Mouse (Mus musculus) liver, embryonic 14.5 days (tissue): ENCODE results near the gene Yipf3. TPM values are rescaled to one million over a fixed set of nuclear protein-coding genes. Genes with fewer than 3 reads are reported as not detected.

Source experiments
- ATAC-seq: fragments of 200-750 bp; cut with Nextera tagmentation; 2 replicates; pipeline ENCODE4 v1.8.0; 2017; ENCODE audit warnings: moderate number of reproducible peaks, mild to moderate bottlenecking, moderate library complexity; ENCODE audit not compliant: insufficient read depth
- DNase-seq, 3 experiments: peaks; one replicate each; pipeline ENCODE4 v3.0.0-alpha.2; 2012 to 2013; ENCODE audit warnings: low read depth in 3 of 3, low spot score in 3 of 3
- H3K27ac ChIP-seq: fragments of 300-500 bp; sonication (generic); 2 replicates; pipeline ENCODE4 v1.5.1; 2014; ENCODE audit warnings: moderate library complexity, mild to moderate bottlenecking, control low read depth, inconsistent platforms
- H3K27me3 ChIP-seq: fragments of 300-500 bp; sonication (generic); 2 replicates; pipeline ENCODE4 v1.6.1; 2014; ENCODE audit warnings: mild to moderate bottlenecking, low read length, moderate library complexity; ENCODE audit not compliant: control insufficient read depth, insufficient read depth
- H3K36me3 ChIP-seq: fragments of 300-500 bp; sonication (generic); replicated peaks from 2 replicates; pipeline ENCODE4 v1.6.1; 2014; ENCODE audit warnings: low read depth; ENCODE audit not compliant: control insufficient read depth, insufficient read depth
- H3K4me1 ChIP-seq, 2 experiments: fragments of 200-500 bp in 1 of 2; fragments of 300-500 bp in 1 of 2; sonication (generic) in 1 of 2; replicated peaks; 2 replicates each; pipeline ENCODE4 v1.6.1; 2012 to 2014; ENCODE audit warnings: antibody characterized with exemption in 1 of 2, inconsistent platforms in 1 of 2, low read length in 1 of 2; ENCODE audit not compliant: control insufficient read depth in 2 of 2, insufficient read depth in 2 of 2
- H3K4me2 ChIP-seq: fragments of 300-500 bp; sonication (generic); 2 replicates; pipeline ENCODE4 v1.6.1; 2014; ENCODE audit warnings: low read depth, mild to moderate bottlenecking, control low read depth, moderate library complexity
- H3K4me3 ChIP-seq, 2 experiments: fragments of 200-500 bp in 1 of 2; fragments of 300-500 bp in 1 of 2; sonication (generic) in 1 of 2; 2 replicates each; pipeline ENCODE4 v1.5.1; 2012 to 2014; ENCODE audit warnings: low read depth in 2 of 2, low read length in 2 of 2, mild to moderate bottlenecking in 2 of 2, control low read depth in 1 of 2, inconsistent platforms in 1 of 2, moderate library complexity in 1 of 2; ENCODE audit not compliant: insufficient read depth in 1 of 2
- H3K9ac ChIP-seq: fragments of 300-500 bp; sonication (generic); replicated peaks from 2 replicates; pipeline ENCODE4 v1.6.1; 2014; ENCODE audit warnings: mild to moderate bottlenecking, control low read depth, moderate library complexity
- H3K9me3 ChIP-seq: fragments of 300-500 bp; sonication (generic); 2 replicates; pipeline ENCODE4 v1.6.1; 2016; ENCODE audit warnings: low read length, mixed read lengths; ENCODE audit not compliant: control insufficient read depth
- CTCF ChIP-seq: IDR thresholded peaks from 2 replicates; pipeline ENCODE4 v1.5.1; 2016; ENCODE audit warnings: antibody characterized with exemption, low read depth, control low read depth
- EP300 ChIP-seq: IDR thresholded peaks from 2 replicates; pipeline ENCODE4 v1.6.1; 2016; ENCODE audit warnings: antibody characterized with exemption, low read depth
- WGBS: fragments of 180-500 bp; shearing (Covaris S2); extraction: QIAGEN DNeasy Blood & Tissue Kit; methylation state at CpG from one replicate; pipeline ENCODE4 v1.1.7; 2014; ENCODE audit not compliant: insufficient replicate concordance; 5-methylcytosine and 5-hydroxymethylcytosine counted together
- polyA plus RNA-seq, 2 experiments: library from polyadenylated mRNA; depleted of rRNA in 1 of 2; stranded (reverse) in 1 of 2; unstranded in 1 of 2; fragments of >200 nt; fragmentation: Nextera tagmentation in 1 of 2; extraction: Ambion mirVana in 1 of 2; gene quantifications; 2 replicates each; pipeline versions ENCODE4 v1.2.1 to v1.2.3; 2012 to 2014

Yipf3 gene
- 22.4 and 23.2 TPM in 2 replicates for polyA plus RNA-seq (2012; rRNA removed)
- 38.1 and 42.5 TPM in 2 replicates for polyA plus RNA-seq (2014; fragmentation: Nextera tagmentation; extraction: Ambion mirVana)

DNA sequence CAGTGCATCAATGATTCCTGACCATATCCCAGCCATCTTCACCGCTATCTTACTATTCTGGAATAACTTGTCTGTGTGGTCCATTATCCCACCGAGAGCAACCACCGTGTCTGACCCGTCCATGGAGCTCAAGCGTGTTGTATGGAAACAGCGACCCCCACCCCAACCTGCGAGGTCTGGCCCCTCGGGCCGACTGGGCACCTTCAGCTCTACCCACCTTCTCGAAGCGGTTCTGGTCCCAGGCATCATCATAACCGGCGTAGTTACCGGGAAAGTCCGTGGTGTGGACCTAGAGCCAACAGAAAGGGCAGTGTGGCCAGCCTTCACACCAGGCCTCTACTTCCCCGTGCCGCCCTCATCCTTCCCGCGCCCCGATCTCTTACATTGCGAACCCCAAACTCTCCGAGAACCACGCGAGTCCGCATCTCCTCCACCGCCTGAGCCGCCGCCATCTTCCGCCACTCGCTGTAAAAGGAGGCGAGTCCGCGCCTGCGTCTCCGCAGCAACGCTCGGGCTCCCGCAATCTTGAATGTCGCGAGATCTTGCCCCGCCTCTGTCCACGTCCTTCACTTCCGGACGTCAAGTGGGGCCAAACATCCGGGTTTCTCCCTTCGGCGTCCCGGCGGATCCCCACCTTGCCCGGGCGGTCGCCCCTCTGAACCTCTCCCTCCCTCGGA lies at the start of gene Yipf3, which contains the start of gene Polr1c:
TSS of gene Yipf3 (plus strand) at position 569 of the 677 bp plus-strand sequence.
TSS of gene Polr1c (minus strand) at position 543 of the 677 bp plus-strand sequence.
- peak within 1 kb of the TSS; percentile 64 for H3K27ac ChIP-seq
- H3K4me3 ChIP-seq, result peak within 1 kb of the TSS; percentile 86 to 95
- H3K36me3 ChIP-seq, result peaks cover 51% of the 10 kb centered on the region
- no peaks in the 10 kb centered on the region for H3K9me3 ChIP-seq
- ATAC-seq (peak; percentile 89), DNase-seq (peak; percentile 87 to 89 (median 87))
- peak; percentile 61 for TF ChIP-seq EP300
- no peak for TF ChIP-seq CTCF
- H3K9ac ChIP-seq, result peak within 1 kb of the TSS; percentile 82
- H3K4me1 ChIP-seq, result peaks cover 13 to 15% of the 10 kb centered on the region in 2 experiments
- peak within 1 kb of the TSS; percentile 68 for H3K4me2 ChIP-seq
- H3K27me3 ChIP-seq, result no peaks in the 10 kb centered on the region
- WGBS, result 0% methylated on average over 53 of the region's 53 CpGs

GRCm38 (mm10) chr17:46201151-46201550 lies 46.7 kb upstream of the Yipf3 start:
- TF ChIP-seq EP300 (no peak), CTCF (no peak)
- Histone ChIP-seq H3K27ac (no peak overlapping the region), H3K4me2 (peak overlapping the region; percentile 79), H3K9me3 (no peaks in the 10 kb centered on the region), H3K4me1 (peaks cover 7 to 16% of the 10 kb centered on the region in 2 experiments), H3K27me3 (no peaks in the 10 kb centered on the region), H3K9ac (peak overlapping the region; percentile 80), H3K4me3 (peak overlapping the region; percentile 85 to 98; a peak in 3 of 4 replicates), H3K36me3 (peaks cover 37% of the 10 kb centered on the region)
- ATAC-seq, result no peak
- peak; percentile 28 to 48 (median 46) for DNase-seq
- WGBS, result 38% methylated on average over 6 of the region's 6 CpGs

GRCm38 (mm10) chr17:46202421-46203071 lies 45.3 kb upstream of the Yipf3 start, which contains the start of the genes Polh and Xpo5:
Gene Polh, minus strand, starts transcription at chr17:46202645.
Gene Xpo5, plus strand, starts transcription at chr17:46202782.
- peaks cover 34% of the 10 kb centered on the region for H3K36me3 ChIP-seq
- no peaks in the 10 kb centered on the region for H3K27me3 ChIP-seq
- peak; percentile 41 for TF ChIP-seq CTCF
- TF ChIP-seq EP300, result peak; percentile 41; the same call in 1 of the 2 replicates
- peak within 1 kb of the TSS; percentile 85 to 98 for H3K4me3 ChIP-seq
- H3K4me2 ChIP-seq, result peak within 1 kb of the TSS; percentile 79
- H3K4me1 ChIP-seq, result peaks cover 7 to 16% of the 10 kb centered on the region in 2 experiments
- no peaks in the 10 kb centered on the region for H3K9me3 ChIP-seq
- ATAC-seq, result peak; percentile 96
- H3K27ac ChIP-seq, result peak within 1 kb of the TSS; percentile 97
- peak within 1 kb of the TSS; percentile 83 for H3K9ac ChIP-seq
- DNase-seq, result peak; percentile 92 to 93 (median 93)
- WGBS, result under 1% methylated on average over 66 of the region's 66 CpGs

DNA sequence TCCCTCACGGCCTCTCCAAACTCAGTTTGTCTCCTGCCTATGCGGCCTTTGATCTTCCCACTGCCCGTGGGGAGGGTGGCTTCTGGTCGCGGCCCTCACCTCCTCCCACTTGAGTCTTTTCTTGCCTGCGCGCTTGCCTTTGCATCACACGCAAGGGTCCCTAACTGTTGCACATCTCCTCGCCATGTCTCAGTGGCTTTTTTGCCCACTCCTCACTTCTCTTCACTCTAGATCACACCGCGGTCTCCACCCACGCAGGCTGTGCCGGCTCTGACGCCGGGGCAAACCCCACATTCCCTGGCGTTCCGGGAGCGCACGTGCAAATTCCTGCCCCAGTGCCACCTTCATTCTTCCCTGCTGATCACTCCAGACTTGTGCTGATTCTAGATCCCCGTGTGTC lies 44.8 kb upstream of the Yipf3 start:
- H3K27me3 ChIP-seq, result no peaks in the 10 kb centered on the region
- peak overlapping the region; percentile 52 for H3K27ac ChIP-seq
- no peaks in the 10 kb centered on the region for H3K9me3 ChIP-seq
- H3K4me3 ChIP-seq, result peak overlapping the region; percentile 85 to 91
- H3K4me1 ChIP-seq, result peaks cover 7 to 16% of the 10 kb centered on the region in 2 experiments
- TF ChIP-seq EP300 (no peak), CTCF (no peak)
- DNase-seq (no peak), ATAC-seq (no peak)
- H3K36me3 ChIP-seq, result peaks cover 35% of the 10 kb centered on the region
- 0% methylated on average over 20 of the region's 20 CpGs for WGBS
- H3K4me2 ChIP-seq, result peak overlapping the region; percentile 79
- peak overlapping the region; percentile 83 for H3K9ac ChIP-seq

DNA sequence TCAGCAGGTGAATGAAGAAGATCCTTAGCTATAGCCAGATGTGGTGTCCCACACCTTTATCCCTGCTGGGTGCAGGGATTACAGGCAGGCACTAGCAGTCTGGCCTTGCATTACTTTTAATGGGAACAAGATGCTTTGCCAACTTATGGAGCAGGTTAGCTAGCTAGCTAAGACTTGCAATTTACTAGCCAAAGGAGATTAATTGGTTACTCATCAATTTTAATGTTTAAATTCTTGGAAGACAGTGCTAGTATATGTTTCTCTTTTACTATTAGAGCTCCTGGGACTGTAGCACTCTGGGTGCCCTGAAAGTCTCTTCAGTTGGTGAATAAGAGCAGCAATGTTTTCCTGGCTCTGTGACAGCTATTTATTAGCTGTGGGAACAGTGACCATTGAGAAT lies 41.2 kb upstream of the Yipf3 start:
- no peak overlapping the region for H3K4me2 ChIP-seq
- no peak for TF ChIP-seq EP300
- no peak for TF ChIP-seq CTCF
- H3K9me3 ChIP-seq, result no peaks in the 10 kb centered on the region
- no peak for DNase-seq
- H3K27ac ChIP-seq, result no peak overlapping the region
- ATAC-seq, result no peak
- no peak overlapping the region for H3K4me3 ChIP-seq
- H3K27me3 ChIP-seq, result no peaks in the 10 kb centered on the region
- H3K9ac ChIP-seq, result no peak overlapping the region
- peaks cover 3 to 12% of the 10 kb centered on the region in 2 experiments; a peak in 3 of 4 replicates for H3K4me1 ChIP-seq
- peaks cover 48% of the 10 kb centered on the region for H3K36me3 ChIP-seq
